Mouse (Mus musculus): ENCODE data around the gene Gm12789.
"Not testable (repeated sequence)": the region's sequence is repeated elsewhere in the genome, so short reads cannot be mapped to it uniquely, and the experiment has no call there.

Gm12789 gene

DNA sequence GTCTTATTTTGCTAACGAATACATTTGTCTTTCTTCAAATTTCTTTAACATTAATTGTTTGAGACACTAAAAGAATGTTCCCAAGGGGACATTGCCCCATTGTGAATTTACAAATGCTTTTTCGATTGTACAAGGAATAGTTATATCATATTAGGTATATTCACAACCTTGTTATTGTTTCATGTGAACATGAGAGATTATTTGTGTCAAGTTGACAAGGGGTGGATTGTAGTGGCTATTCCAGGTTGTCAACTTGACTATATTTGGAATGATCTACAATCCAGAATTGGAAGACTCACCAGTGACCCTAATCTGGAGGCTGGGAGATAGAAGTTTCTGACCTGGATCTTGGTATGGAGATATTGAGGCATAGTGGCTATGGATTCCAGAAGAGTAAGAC lies at the start of gene Gm12789:
TSS of gene Gm12789 (plus strand) at position 301 of the 400 bp plus-strand sequence.
- not testable (repeated sequence) for DNase-seq (ENCODE audit: low read depth)

DNA sequence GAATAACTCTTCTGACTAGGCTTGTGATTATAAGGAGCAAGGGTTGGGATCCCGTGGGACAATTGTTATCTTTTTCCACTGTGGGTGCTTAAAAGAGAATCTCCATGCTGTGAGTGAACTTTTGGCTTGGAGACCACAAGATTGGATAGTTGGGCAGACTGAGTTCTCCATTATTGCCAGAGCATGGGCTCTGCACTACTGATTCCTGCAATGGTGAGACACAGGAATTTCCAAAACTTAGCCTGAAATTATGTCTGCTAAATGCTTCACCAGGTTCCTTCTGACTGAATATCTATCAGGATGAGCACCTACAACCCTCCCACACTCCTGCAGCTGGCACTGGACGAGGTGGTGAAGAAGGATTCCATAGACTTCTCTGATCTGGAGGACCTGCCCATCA lies 46.3 kb upstream of the Gm12789 start, which contains the start of gene Gm12794:
TSS of gene Gm12794 (plus strand) at position 301 of the 400 bp plus-strand sequence.
- DNase-seq (ENCODE audit: low read depth) = not testable (repeated sequence)

DNA sequence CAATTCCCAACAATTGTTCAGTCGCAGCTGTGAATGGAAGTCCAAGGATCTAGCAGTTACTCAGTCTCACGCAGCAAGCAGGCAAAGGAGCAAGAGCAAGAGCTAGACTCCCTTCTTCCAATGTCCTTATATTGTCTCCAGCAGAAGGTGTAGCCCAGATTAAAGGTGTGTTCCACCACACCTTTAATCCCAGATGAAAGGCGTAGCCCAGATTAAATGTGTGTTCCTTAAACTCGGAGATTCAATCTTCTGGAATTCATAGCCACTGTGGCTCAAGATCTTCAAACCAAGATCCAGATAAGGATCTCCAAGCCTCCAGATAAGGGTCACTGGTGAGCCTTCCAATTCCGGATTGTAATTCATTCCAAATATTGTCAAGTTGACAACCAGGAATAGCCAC lies 5.5 kb upstream of the Gm12789 start, which contains the start of gene Gm12790:
TSS of gene Gm12790 (minus strand) at position 101 of the 400 bp plus-strand sequence.
- not testable (repeated sequence) for DNase-seq (ENCODE audit: low read depth)

GRCm38 (mm10) chr4:101985678-101986077 lies 748 bp upstream of the Gm12789 start:
- DNase-seq (ENCODE audit: low read depth) = no peak

DNA sequence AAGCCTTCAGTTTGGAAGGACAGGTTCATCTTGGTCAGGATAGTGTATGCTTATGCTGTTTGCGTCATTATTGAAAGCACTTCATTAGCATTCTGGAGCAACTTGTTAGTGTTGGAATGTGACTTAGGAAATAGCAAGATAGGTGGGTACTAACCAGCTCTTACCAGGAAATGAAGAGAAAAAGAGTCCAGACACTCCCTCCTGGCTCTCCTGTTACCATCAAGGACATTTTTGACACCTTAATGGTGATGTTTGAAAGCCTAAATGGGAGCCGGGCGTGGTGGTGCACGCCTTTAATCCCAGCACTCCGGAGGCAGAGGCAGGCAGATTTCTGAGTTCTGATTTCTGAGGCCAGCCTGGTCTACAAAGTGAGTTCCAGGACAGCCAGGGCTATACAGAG lies 11.0 kb downstream of the Gm12789 start:
- DNase-seq (ENCODE audit: low read depth) = no peak

DNA sequence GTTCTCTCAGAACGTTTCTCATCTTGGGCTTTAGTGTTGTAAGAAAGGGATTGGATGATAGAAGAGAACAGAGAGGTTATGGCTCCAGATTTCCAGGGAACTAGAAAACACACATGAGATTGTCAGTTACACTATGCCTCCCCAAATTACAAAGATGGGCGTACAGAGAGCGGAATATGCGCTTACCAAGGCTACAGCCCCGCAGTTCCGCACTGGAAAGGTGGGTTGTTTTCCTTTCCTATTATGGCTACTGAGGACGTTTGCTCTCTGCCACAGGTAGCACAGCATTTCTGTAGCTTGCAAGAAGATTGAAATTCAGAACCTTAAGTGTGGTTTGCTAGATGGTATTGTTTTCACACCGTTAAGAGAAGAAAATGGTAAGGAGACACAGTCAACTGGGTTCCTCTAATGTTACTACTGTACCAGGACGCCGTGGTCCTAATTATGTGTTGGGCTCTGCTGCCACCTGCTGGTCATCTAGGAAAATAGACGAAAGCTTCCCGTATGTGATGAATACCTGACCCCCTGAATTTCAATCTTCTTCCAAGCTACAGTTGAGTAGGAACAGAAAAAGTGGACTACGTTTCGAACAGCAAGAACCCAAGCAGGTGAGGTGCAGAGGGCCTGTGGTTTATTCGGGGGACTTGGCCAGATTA lies 12.0 kb downstream of the Gm12789 start:
- peak; percentile 69 for DNase-seq (ENCODE audit: low read depth)

DNA sequence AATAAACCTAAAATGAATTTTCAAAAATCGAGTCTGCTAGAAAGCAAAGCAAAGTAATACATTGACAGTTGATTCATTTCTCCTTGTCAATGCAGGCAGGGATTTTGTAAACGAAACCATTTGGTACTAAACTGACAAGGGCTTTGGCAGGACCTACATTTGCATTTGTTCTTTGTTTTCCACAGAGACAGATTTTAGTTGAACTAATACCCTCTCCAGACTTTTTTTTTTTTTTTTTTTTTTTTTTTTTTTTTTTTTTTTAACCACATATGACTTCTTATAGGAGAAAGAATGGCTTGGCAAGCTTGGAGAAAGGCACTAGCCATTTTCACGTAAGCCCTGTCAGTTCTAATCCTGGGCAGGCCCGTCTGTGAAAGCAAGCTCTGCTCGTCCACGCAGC lies 40.2 kb downstream of the Gm12789 start:
- no peak for DNase-seq (ENCODE audit: low read depth)
